Mouse (Mus musculus): Measurements from ENCODE around the gene Bnipl. TPM values are rescaled to one million over a fixed set of nuclear protein-coding genes. Genes with fewer than 3 reads are reported as not detected.
"Not testable (repeated sequence)": the region's sequence is repeated elsewhere in the genome, so short reads cannot be mapped to it uniquely, and the experiment has no call there.

Gene Bnipl
- polyA plus RNA-seq, 1 experiment from 2014 or later: 10.7 TPM

DNA sequence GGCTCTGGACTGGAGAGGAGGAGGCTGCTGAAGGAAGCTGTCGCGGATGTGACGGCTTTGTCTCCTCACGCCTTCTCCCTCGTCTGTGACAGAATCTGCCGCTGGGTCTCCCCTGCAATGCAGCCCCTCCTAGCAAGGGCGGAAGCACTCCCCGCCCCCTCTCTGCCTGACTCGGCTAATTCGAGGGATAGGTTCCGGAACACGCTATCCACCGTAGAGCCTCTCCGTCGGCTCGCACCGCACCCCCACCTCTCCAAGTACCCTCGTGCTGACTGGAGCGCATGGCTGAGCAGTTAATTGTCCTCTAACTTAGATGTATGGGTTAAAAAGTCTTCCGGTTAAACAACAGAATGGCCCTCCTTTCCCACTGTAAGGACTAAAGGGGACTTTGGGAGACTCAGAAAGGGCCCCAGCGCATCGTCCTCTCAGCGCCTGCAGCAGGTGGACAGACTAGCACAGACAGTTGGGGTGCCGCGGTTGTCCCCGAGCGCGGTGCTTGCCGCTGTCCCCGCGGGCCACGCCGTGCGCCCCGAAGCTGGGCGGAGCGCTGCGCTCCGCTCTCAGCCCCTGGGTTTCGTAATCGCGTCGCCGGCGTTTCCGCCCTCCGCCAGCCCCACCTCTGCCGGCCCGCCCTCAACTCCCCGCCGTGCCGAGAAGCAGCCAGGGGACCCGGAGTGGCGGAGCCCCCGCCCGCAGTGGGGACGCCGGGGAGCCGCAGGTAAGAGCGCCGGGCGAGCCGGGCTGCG is 22.7 kb downstream of the Bnipl start, which contains the start of gene Cdc42se1:
Gene Cdc42se1 (plus strand): TSS at position 585 of the 746 bp plus-strand sequence.
- Histone ChIP-seq H3K9ac (peak within 1 kb of the TSS; percentile 91), H3K4me2 (replicated peaks) (peak within 1 kb of the TSS; percentile 76), H3K9me3 (replicated peaks) (no peaks in the 10 kb centered on the region), H3K36me3 (peaks cover 33% of the 10 kb centered on the region), H3K4me1 (peaks cover 37% of the 10 kb centered on the region), H3K27ac (replicated peaks) (peak within 1 kb of the TSS; percentile 99), H3K27me3 (no peaks in the 10 kb centered on the region), H3K4me3 (replicated peaks) (peak within 1 kb of the TSS; percentile 89)
- WGBS: under 1% methylated on average over 62 of the region's 64 CpGs
- peak; percentile 89 for ATAC-seq (ENCODE audit: insufficient number of reproducible peaks, low FRiP score, low TSS enrichment, low read depth)

DNA sequence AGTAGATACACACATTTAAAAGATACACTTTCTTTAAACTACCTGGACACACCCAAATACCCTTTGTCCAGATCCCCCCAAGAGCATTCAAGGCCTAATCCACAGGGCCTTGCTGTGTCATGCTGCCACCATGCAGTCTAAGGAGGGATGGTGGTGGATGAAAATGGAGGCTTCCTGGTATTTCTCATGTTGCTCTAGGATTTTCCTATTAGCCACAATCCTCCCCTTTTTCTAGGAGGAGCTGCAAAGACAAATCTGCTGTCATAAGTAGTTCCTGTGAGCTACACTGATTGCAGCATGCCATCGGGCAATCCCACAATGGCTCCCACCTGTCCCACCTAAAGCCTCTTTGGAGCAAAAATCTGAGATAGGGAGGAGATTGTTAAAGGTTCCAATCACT is 23.8 kb downstream of the Bnipl start:
- Histone ChIP-seq H3K27me3 (no peaks in the 10 kb centered on the region), H3K4me3 (replicated peaks) (peak overlapping the region; percentile 89), H3K4me1 (peaks cover 39% of the 10 kb centered on the region), H3K36me3 (peaks cover 33% of the 10 kb centered on the region), H3K27ac (replicated peaks) (peak overlapping the region; percentile 99), H3K9ac (peak overlapping the region; percentile 91; the same call in 1 of the 2 replicates), H3K9me3 (replicated peaks) (no peaks in the 10 kb centered on the region), H3K4me2 (replicated peaks) (peak overlapping the region; percentile 76)
- WGBS: 3% methylated on average over 1 of the region's 1 CpGs
- no peak for ATAC-seq (ENCODE audit: insufficient number of reproducible peaks, low FRiP score, low TSS enrichment, low read depth)

DNA sequence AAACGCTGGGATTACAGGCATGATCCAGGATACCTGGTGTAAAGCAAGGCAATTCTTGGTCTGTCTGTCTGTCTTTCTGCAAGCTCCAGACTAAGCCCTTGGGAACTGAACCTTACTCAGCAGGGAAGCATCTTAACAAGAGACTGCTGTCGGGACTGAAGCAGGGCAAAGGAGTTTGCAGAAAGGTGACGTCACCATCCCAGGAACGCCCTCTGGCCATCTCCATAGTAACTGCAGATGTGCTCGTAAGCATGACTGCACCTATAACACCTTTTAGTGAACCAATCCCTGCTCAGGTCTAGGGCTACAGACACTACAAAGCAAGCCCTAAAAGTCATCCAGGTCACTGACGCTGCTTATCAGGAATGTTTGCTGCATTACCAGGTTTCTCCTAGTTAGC is 26.7 kb downstream of the Bnipl start:
- Histone ChIP-seq H3K9ac (no peak overlapping the region), H3K27me3 (no peaks in the 10 kb centered on the region), H3K9me3 (replicated peaks) (no peaks in the 10 kb centered on the region), H3K4me2 (replicated peaks) (no peak overlapping the region), H3K4me1 (peaks cover 18% of the 10 kb centered on the region), H3K4me3 (replicated peaks) (no peak overlapping the region), H3K36me3 (peaks cover 50% of the 10 kb centered on the region), H3K27ac (replicated peaks) (no peak overlapping the region)
- WGBS: 40% methylated on average over 6 of the region's 6 CpGs
- ATAC-seq (ENCODE audit: insufficient number of reproducible peaks, low FRiP score, low TSS enrichment, low read depth): no peak

DNA sequence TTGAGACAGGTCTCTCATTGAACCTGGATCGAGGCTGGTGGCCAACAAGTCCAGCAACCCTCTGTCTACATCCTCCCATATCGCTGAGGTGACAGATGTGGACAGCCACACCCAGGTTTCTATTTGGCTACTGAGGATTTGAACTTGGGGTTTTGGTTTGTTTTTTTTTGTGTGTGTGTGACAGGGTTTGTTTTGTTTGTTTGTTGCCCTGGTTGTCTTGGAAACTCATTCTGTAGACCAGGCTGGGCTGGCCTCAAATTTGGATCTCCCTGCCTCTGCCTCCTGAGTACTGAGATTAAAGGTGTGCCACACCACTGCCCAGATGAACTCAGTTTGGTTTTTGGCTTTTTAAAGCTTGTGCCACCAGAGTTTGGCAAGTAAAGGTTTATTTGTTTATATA is 28.0 kb downstream of the Bnipl start:
- no peak overlapping the region for H3K4me3 ChIP-seq (replicated peaks)
- H3K27ac ChIP-seq (replicated peaks): no peak overlapping the region
- H3K27me3 ChIP-seq: no peaks in the 10 kb centered on the region
- peaks cover 51% of the 10 kb centered on the region for H3K36me3 ChIP-seq
- no peak overlapping the region for H3K4me2 ChIP-seq (replicated peaks)
- no peaks in the 10 kb centered on the region for H3K9me3 ChIP-seq (replicated peaks)
- peaks cover 23% of the 10 kb centered on the region for H3K4me1 ChIP-seq
- 97% methylated on average over 2 of the region's 2 CpGs for WGBS
- H3K9ac ChIP-seq: no peak overlapping the region
- ATAC-seq (ENCODE audit: insufficient number of reproducible peaks, low FRiP score, low TSS enrichment, low read depth): no peak

DNA sequence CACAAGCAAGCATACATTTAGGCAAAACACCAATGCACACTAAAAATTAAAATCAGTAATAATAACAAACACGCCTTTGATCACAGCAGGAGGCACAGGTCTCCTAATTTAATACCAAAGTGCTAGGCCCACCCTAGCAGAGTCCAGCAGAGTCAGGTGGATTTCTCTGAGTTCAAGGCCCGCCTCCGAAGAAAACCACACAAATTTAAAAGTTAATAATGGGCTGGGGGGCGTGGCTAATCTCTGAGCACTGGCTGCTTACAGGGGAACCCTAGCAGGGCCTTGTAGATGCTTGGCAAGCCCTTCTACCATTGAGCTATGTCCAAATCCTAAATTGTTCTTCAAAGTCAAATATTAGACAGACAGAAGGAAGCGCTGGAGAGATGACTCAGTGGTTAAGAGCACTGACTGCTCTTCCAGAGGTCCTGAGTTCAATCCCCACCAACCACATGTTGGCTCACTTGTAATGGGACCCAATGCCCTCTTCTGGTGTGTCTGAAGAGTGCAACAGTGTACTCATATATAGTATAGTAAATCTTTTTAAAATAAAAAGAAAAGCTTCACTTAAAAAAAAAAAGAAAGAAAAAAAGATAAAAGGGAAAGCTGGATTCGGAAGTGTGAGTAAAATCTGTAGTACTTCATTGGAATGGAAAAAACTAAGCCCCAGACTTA is 32.4 kb downstream of the Bnipl start:
- Histone ChIP-seq H3K27ac (replicated peaks) (peak overlapping the region; percentile 100; the same call in 1 of the 2 replicates), H3K4me3 (replicated peaks) (peak overlapping the region; percentile 76), H3K27me3 (no peaks in the 10 kb centered on the region), H3K9ac (no peak overlapping the region), H3K36me3 (peaks cover 50% of the 10 kb centered on the region), H3K4me2 (replicated peaks) (peak overlapping the region; percentile 53), H3K9me3 (replicated peaks) (no peaks in the 10 kb centered on the region), H3K4me1 (peaks cover 14% of the 10 kb centered on the region)
- 75% methylated on average over 6 of the region's 6 CpGs for WGBS
- no peak for ATAC-seq (ENCODE audit: insufficient number of reproducible peaks, low FRiP score, low TSS enrichment, low read depth)

DNA sequence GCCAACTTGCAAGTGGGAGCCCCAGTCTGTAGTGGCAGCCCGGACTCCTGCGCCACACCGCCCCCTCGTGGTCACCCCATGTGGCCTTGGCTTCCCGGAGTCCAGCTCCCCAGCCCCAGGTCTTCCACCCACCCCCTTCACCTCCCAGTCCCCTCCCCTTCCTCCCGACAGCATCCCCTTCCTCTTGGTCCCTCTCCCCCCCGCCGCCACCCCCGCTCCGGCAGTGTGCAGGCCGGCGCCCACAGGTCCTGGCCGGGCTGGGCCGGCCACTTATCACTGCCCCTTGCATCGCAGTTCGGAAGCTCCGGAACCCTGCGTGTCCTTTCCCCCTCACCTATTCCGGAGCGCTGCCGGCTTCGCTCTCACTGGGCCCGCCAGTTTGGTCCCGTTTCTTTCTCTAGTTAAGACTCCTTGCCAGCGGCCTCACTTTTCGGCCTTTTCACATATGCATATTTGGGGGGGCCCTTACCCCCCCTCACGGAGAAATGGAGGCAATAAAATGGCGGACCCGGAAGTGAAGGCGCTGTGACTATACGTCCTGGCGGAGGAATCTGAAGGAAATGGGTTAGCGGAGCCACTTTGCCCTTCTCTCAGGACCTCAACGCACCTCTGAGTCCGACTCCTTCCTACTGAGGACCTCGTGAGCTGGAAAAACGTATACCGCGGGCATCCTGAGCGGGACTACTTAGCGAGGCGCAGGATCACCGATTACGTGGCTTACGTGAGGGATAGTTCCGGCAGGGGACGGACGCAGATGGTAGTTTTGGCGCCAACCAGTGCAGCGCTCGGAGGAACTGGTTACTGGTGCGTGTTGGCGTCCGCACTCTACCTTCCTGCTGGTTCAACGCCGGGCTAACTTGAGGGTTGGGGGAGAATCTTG is 33.5 kb downstream of the Bnipl start, which contains the start of gene Gabpb2:
Gene Gabpb2 (minus strand): TSS at position 662 of the 880 bp plus-strand sequence.
- Histone ChIP-seq H3K4me3 (replicated peaks) (peak within 1 kb of the TSS; percentile 76), H3K9ac (peak within 1 kb of the TSS; percentile 92), H3K4me1 (peaks cover 12% of the 10 kb centered on the region), H3K4me2 (replicated peaks) (peak within 1 kb of the TSS; percentile 53), H3K36me3 (peaks cover 41% of the 10 kb centered on the region), H3K9me3 (replicated peaks) (no peaks in the 10 kb centered on the region), H3K27me3 (no peaks in the 10 kb centered on the region), H3K27ac (replicated peaks) (peak within 1 kb of the TSS; percentile 100)
- ATAC-seq (ENCODE audit: insufficient number of reproducible peaks, low FRiP score, low TSS enrichment, low read depth): peak; percentile 92
- WGBS: under 1% methylated on average over 56 of the region's 56 CpGs

DNA sequence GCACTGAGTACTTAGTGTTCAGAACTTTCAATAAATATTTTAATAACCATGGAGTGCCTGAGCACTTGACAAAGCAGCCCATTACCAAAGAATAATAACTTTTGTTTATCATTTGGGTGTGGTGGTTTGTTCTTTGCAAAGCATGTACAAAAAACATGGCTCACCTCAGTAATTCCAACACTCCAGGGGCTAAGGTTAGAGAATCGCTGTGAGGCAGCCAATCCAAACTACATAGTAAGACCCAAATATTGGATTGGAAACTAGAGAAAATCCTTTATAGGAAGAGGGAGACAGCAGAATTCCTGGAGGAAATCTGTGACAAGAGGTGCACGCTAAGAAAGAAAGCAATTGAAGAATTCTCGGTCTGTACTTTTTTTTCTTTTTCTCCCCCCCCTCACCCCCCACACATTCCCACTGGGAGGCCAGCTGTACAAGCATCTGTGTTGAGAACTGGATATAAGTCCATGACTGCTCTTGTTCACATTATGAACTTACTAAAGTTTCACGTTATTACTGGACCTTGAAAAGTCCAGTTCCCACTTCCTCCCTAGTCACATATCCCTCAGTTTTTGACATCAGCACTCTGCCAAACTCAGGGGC is 34.2 kb downstream of the Bnipl start:
- H3K27ac ChIP-seq (replicated peaks): peak overlapping the region; percentile 100
- peaks cover 36% of the 10 kb centered on the region for H3K36me3 ChIP-seq
- peak overlapping the region; percentile 76 for H3K4me3 ChIP-seq (replicated peaks)
- 12% methylated on average over 4 of the region's 4 CpGs for WGBS
- H3K27me3 ChIP-seq: no peaks in the 10 kb centered on the region
- no peaks in the 10 kb centered on the region for H3K9me3 ChIP-seq (replicated peaks)
- ATAC-seq (ENCODE audit: insufficient number of reproducible peaks, low FRiP score, low TSS enrichment, low read depth): peak; percentile 49; the same call in 1 of the 2 replicates
- H3K4me2 ChIP-seq (replicated peaks): peak overlapping the region; percentile 53
- H3K9ac ChIP-seq: peak overlapping the region; percentile 92
- H3K4me1 ChIP-seq: peaks cover 12% of the 10 kb centered on the region

DNA sequence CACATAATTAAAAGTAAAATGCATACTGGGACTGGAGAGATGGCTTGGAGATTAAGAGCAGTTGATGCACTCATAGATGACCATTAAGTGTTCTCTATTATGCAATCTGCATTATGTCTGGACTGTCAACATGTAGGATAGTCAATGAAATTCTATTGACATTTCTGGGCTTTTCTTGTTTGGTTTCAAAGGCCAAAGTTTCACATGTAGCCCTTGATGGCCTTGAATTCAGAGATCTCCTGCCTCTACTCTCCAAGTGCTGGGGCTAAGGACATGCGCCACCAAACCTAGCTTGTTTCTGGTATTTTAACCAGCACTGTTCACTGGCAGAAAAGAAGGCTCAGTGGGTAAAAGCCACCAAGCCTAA is 37.4 kb downstream of the Bnipl start:
- Histone ChIP-seq H3K9me3 (replicated peaks) (no peaks in the 10 kb centered on the region), H3K4me1 (peaks cover 12% of the 10 kb centered on the region), H3K9ac (no peak overlapping the region), H3K4me2 (replicated peaks) (no peak overlapping the region), H3K27ac (replicated peaks) (no peak overlapping the region), H3K36me3 (peaks cover 14% of the 10 kb centered on the region), H3K4me3 (replicated peaks) (no peak overlapping the region), H3K27me3 (no peaks in the 10 kb centered on the region)
- no peak for ATAC-seq (ENCODE audit: insufficient number of reproducible peaks, low FRiP score, low TSS enrichment, low read depth)
- 91% methylated on average over 1 of the region's 1 CpGs for WGBS

DNA sequence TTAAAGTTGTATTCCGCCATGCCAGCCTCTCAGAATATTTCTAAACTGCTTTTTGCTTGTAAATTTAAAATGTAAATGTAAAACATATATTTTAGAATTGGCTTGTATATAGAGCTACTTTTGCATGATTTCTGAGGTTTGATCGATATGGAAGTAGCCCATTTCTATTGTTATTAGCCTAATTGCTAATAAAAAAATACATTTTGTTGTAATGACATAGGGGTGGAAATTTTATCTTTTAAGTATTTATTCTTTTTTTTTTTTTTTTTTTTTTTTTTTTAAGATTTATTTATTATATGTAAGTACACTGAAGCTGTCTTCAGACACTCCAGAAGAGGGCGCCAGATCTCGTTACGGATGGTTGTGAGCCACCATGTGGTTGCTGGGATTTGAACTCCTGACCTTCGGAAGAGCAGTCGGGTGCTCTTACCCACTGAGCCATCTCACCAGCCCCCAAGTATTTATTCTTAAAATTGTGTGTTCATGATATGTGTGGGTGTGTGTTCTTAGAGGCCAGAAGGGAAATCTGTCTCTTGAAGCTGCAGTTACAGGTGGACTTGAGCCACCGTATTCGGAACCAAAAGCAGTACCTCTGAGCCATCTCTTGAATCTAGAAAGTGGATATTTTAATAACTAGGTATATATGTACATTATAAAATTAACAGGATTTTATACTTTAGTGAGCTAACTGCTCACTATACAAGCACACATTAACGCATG is 37.9 kb downstream of the Bnipl start:
- not testable (repeated sequence) for ATAC-seq (ENCODE audit: insufficient number of reproducible peaks, low FRiP score, low TSS enrichment, low read depth); H3K9me3 ChIP-seq (replicated peaks); H3K4me2 ChIP-seq (replicated peaks); H3K27me3 ChIP-seq; H3K27ac ChIP-seq (replicated peaks); H3K4me3 ChIP-seq (replicated peaks); H3K4me1 ChIP-seq; H3K9ac ChIP-seq
- 94% methylated on average over 7 of the region's 10 CpGs for WGBS
- H3K36me3 ChIP-seq: peaks cover 18% of the 10 kb centered on the region

DNA sequence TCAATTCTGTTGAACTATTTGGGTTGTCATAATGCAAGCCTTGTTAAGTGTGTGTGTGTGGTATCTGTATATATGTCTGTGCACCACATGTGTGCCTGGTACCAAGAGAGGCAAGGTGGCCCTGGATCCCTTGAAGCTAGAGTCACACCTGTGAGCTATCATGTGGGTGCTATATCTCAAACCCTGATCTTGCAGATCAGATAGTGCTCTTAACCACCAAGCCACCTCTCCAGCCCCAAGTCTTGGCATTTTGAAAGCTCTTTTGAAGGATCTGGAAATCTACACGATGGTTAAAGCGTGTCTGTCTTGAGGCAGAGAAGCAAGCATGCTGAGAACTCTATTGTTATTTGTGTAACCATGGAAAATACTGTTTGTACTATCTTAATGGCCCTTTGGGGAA is 40.4 kb downstream of the Bnipl start:
- Histone ChIP-seq H3K9me3 (replicated peaks) (no peaks in the 10 kb centered on the region), H3K27me3 (no peaks in the 10 kb centered on the region), H3K4me3 (replicated peaks) (no peak overlapping the region), H3K36me3 (peaks cover 33% of the 10 kb centered on the region), H3K4me1 (no peaks in the 10 kb centered on the region), H3K4me2 (replicated peaks) (no peak overlapping the region), H3K27ac (replicated peaks) (no peak overlapping the region), H3K9ac (no peak overlapping the region)
- WGBS: 61% methylated on average over 2 of the region's 2 CpGs
- no peak for ATAC-seq (ENCODE audit: insufficient number of reproducible peaks, low FRiP score, low TSS enrichment, low read depth)
